Mouse (Mus musculus) layer of hippocampus, postnatal 25 days (tissue): ENCODE data around the gene Sox9. TPM values are rescaled to one million over a fixed set of nuclear protein-coding genes. Genes with fewer than 3 reads are reported as not detected.

Experiments used
- DNase-seq, 2 experiments: peaks; one replicate each; pipeline ENCODE4 v3.0.0; 2022; ENCODE audit warnings: mixed read lengths in 2 of 2, low spot score in 1 of 2; ENCODE audit errors: extremely low spot score in 1 of 2
- total RNA-seq, 2 experiments: library from RNA; stranded (reverse); gene quantifications; 2 replicates each; pipeline ENCODE4 v1.2.3; 2021

Gene Sox9
- total RNA-seq: 10 to 100 TPM; 28.9 to 34.3 TPM

DNA sequence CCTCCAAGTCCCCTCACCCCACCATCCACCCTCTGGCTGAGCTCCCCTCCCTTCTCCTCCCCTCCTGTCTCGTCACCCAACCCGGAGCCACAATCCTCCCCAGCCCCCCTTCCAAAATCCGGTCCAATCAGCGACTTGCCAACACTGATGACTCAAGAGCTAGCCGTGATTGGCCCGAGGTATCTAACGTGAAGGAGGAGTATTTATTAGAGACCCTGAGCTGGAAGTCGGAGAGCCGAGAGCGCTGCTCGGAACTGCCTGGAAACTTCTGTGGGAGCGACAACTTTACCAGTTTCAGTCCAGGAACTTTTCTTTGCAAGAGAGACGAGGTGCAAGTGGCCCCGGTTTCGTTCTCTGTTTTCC lies at the start of gene Sox9:
Gene Sox9, plus strand, starts transcription at position 231 of the 363 bp plus-strand sequence.
- peak in 1 of 2 experiments; percentile 67 for DNase-seq

DNA sequence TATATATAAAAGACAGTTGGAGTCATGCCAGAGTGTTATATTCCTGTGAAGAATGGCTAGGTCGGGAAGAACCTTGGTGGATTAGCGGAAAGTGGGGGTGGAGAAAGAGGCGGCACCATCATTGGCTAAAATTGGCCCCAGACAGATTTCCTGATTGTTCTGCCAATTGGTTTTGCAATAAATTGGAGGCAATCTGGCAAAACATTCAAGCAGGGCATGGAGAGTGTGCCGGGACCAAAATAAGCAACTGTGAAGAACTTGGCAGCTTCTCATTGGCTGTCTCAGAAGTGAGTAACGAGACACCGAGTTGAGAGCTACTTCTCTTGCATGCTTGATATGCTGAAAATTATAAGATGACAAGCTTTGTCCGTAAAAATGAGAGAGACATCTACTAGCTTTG lies 49.6 kb upstream of the Sox9 start:
- no peak for DNase-seq

DNA sequence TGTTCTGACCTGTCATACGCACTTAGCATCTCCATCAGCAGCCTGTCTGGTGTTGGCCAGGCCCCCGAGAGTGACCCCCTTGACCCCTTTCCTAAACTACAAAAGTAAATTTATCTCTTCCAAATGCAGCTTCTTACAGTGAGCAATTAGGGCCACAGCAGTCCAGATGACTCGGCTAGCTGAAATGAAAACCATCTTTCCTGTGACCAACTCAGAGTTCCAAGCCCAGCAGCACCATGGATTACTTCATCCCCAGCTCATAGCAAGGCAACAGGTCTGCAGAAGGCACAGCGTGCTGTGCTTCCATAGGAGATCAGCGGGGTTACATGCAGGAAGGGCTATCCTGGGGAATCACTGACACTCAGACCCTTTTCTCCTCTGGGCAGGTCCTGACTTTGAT lies 45.0 kb upstream of the Sox9 start:
- DNase-seq: no peak

DNA sequence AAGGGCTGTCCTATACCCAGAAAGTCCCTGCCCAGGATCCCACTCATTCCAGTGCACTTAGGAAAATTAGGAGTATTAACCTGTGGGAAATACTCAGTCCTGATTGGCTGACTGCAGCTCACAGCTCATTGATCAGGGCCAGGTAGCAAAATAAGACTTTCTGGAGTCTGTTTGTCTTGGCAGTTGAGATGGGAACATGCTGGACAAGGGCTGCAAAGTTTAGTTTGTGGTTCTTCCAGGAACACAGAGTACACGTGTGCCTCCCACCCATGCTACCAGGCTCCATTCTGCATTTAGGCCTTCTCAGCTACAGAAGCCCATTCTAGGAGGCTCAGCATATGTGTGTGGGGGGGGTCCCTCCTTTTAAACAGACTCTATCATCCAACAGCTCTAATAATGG lies 42.3 kb upstream of the Sox9 start:
- no peak for DNase-seq

DNA sequence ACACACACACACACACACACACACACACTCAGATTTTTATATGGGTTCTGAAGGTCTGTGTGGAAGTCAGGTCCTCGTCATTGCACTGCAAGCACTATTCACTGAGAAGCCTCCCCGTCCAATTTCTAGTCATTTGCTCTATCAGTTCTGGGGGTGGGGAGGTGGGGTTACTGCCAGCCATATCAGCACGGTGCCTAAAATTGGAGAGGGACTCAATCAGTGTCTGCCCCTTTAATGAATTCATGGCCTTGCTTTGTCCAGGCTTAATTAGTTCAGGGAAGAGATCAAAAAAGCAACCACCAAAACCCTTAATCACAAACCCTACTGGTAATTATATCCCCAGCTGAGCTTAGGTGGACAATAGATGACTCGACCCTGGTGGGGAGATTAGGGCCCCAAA lies 25.5 kb upstream of the Sox9 start:
- DNase-seq: no peak

DNA sequence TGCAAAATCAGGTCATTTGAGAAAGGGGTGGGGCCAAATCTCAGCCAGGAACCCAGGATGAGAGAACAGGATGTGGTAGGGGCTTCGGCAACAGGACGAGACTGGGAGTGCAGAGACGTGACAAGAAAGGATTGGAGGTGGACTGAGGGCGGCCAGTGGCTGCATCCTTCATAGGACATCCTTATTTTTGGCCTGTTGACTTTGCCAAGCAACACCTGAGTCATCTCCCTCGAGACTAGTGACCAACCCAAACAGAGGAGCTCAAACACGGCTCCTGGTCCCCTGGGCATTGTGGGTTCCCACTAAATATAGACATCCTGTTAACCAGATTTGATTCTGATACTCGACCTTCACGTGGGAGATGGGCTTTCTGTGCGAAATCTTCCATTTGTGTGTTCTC lies 24.0 kb upstream of the Sox9 start:
- DNase-seq: no peak

DNA sequence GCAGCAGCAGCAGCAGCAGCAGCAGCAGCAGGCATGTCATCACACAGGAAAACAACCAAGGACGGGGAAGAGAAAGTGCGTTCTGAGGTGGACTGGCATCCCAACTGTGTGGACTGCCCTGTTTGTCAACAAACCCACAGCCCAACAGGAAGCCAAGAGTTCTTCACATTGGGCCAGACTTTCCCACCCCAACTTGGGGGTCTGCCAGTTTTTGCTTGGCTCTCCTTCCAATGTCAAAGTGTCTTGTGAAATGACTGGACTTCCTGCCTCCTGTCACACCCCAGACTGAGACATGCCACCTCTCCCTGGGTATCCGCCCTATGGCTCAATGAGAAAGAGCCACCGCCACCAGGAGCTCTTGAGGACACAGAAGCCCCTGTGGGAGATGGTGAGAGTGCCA lies 15.1 kb upstream of the Sox9 start:
- no peak for DNase-seq

DNA sequence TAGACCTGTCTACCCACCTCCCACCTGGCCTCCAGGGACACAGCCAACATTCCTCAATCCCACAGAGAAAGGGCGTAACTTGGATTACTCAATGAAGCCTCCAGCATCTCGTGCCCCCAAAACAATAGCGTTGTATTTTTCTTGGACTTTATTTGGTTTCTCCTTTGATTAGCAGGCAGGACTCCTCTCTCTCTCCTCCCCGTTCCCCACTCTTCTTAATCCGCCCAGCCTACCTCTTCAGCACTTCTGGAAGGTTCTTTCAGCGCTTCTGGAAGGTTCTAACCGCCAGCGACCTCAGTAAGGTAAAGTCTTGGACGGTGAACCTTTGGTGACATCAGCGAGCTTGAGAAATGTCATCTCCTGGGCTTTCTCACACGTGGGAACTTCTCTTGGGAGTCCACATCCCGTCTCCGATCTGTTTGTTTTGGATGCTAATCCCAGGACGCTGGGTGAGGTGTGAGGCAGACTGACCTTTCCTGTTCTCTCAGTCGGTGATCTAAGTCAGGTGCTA lies 14.4 kb upstream of the Sox9 start:
- DNase-seq: no peak

DNA sequence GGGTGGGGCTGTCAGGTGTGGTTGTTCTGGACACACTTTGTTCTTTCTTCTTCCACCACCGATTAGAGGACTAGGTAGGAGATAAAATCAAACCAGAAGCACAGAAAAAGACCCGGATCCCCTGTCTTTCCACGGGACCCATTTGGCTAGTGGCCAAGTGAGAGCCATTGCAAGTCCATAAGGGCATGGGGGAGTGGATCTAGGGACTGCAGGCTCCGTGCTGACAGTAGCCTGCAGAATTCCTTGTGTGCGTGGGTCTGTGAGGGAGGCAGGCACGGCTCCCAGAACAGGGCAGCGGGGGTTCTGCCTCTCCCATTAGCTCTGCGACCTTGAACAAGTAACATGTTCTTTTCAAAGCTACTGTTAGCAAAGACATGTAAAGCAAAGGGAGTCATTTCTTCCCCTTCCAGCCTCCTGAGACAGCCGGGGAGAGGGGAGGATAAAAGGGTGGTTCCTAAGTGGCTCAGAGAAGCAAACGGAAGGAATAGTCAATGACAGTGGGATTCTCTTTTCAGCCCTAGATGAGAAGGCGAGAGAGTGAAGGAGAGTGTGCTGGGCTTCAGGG lies 9.2 kb upstream of the Sox9 start:
- DNase-seq: no peak

DNA sequence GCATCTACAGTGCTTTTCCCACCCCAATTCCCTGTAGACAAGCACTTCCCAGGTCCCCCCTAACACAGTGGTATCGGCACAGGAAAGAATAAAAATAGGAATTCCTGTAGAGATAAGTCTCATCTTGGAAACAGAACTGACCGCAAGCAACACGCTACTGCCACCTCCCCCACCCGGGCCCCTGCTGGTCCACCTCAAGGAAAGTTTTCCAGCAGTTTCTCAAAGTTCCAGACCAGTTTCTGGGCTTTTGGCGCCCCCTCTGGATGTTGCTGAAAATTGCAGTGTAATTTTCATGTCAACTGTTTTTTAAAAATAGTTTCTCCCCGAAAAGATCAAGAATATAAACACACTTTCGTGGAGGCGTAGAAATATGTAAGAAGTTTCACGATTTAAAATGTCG lies 2.3 kb upstream of the Sox9 start:
- DNase-seq: peak in 1 of 2 experiments; percentile 35

DNA sequence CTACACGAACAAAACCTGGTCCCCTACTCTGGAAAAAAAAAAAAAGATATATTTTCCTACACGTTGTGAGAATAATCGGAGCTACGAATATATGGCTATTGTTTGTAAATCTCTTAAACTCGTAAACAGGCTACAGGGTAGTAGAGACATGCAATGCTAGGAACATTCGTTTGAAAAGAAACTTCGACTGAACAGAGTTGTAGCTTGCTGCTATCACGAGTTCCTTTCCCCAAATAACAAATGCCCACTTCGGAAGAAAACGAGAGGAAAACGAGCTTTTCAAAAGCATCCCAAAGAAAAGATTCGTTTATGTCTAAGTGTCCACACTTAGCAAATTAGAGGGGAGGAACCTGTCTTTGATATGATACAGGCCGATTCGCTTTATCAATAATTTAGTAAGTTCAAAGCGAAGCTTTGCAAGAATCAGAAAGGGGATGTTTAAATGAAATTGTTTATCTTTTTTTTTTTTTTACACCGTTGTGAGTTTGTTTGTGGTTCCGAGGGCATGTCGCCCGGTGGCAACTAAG lies 1.6 kb upstream of the Sox9 start:
- no peak for DNase-seq

DNA sequence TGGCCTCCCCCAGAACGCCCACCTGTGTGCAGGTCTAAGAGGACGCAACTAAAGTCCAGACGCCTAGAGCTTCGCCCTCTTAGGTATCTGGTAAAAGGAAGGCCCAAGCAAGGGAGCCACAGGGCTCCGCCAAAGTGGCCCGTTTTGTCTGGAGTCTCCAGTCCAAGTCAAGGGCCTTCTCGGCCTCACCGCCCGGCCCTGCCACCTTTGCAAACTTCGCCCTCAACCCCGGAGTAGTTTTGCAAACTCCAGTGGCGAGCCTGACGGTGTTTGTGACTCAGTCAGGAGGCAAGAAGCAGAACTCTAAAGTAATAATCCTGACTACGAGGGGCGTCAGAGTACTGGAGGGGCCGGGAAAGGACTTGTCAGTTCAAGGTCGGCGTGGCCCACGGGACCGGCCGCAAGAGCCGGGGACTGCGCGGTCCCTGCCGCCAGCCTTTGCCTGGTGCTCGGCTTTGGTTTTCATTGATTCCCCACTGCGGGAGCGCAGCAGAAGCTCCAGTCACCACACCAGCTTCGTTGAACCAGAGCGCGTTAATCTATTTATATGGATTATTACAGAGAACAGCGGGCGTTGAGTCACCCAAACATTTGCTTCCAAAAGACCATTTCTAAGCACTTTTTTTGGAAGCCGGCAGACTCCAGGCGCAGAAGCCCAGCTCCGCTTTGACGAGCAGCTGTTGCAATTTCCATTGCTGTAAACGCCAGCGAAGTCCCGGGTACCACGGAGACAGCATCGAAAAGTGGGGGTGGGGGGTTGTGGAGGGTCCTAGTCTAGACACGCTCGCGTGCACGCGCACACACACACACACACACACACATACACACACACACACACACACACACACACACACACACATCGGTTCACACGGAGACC lies 751 bp upstream of the Sox9 start:
- DNase-seq: peak; percentile 47

DNA sequence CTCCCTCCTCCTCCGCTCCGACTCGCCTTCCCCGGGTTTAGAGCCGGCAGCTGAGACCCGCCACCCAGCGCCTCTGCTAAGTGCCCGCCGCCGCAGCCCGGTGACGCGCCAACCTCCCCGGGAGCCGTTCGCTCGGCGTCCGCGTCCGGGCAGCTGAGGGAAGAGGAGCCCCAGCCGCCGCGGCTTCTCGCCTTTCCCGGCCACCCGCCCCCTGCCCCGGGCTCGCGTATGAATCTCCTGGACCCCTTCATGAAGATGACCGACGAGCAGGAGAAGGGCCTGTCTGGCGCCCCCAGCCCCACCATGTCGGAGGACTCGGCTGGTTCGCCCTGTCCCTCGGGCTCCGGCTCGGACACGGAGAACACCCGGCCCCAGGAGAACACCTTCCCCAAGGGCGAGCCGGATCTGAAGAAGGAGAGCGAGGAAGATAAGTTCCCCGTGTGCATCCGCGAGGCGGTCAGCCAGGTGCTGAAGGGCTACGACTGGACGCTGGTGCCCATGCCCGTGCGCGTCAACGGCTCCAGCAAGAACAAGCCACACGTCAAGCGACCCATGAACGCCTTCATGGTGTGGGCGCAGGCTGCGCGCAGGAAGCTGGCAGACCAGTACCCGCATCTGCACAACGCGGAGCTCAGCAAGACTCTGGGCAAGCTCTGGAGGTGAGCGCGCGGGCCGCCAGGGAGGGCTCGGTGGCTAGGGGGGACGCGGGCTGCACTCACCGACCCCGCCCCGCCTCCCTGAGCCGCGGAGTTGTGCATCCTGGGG lies 515 bp downstream of the Sox9 start:
- DNase-seq: peak in 1 of 2 experiments; percentile 28

DNA sequence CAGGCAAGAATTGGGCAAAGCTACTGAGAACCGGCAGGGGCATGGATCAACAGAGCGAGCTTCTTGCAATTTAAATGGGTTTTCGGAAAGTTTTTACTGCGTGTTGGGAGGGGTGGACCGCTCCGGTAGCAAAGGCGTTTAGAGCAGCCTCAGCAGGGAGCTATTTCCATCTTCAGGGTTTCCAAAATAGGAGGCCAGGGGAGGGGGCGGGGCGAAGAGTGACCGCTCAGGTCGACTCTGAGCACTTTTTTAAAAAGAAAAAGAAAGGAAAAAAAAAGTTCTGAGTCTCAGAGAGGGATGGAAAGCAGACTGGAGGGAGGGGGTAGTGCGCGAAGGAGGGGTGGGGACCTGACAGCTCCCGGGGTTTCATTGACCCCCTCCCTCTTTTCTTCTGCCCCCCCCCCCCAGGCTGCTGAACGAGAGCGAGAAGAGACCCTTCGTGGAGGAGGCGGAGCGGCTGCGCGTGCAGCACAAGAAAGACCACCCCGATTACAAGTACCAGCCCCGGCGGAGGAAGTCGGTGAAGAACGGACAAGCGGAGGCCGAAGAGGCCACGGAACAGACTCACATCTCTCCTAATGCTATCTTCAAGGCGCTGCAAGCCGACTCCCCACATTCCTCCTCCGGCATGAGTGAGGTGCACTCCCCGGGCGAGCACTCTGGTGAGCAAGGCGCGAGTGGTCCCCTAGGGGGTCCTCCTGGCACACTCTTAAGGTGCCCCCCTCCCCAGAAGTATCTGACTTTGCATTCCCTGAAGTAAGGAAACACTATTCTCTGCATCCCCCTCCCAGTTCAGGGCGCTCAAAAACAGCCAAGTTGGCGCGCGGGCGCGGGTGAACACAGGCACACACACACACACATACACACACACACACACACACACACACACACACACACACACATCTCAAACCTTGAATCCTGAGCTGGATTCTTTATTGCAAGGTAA lies 1.6 kb downstream of the Sox9 start:
- no peak for DNase-seq

DNA sequence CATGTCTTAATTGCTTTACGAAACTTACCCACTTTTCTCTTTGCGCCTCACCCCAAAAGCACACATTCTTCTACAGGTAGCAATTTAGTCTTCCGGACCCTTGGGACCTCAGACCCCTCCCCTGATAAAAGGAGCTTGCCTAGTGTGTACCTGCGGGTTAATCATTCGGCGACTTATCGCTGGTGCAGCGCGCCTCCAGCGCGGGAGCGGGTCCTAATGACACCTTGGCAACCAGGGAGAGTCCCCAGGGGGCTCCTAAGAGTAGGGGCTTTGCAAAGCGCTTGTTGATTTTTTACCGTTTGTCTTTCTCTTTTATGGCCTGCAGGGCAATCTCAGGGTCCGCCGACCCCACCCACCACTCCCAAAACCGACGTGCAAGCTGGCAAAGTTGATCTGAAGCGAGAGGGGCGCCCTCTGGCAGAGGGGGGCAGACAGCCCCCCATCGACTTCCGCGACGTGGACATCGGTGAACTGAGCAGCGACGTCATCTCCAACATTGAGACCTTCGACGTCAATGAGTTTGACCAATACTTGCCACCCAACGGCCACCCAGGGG lies 2.4 kb downstream of the Sox9 start:
- no peak for DNase-seq

DNA sequence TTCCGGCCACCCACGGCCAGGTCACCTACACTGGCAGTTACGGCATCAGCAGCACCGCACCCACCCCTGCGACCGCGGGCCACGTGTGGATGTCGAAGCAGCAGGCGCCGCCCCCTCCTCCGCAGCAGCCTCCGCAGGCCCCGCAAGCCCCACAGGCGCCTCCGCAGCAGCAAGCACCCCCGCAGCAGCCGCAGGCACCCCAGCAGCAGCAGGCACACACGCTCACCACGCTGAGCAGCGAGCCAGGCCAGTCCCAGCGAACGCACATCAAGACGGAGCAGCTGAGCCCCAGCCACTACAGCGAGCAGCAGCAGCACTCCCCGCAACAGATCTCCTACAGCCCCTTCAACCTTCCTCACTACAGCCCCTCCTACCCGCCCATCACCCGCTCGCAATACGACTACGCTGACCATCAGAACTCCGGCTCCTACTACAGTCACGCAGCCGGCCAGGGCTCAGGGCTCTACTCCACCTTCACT lies 2.9 kb downstream of the Sox9 start:
- peak; percentile 24 to 33 for DNase-seq

DNA sequence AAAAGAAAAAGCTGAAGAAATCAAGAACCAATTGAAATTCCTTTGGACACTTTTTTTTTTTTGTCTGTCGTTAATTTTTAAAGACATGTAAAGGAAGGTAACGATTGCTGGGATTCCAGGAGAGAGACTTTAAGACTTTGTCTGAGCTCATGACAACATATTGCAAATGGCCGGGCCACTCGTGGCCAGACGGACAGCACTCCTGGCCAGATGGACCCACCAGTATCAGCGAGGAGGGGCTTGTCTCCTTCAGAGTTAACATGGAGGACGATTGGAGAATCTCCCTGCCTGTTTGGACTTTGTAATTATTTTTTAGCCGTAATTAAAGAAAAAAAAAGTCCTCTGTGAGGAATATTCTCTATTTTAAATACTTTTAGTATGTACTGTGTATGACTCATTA lies 3.6 kb downstream of the Sox9 start:
- DNase-seq: no peak

DNA sequence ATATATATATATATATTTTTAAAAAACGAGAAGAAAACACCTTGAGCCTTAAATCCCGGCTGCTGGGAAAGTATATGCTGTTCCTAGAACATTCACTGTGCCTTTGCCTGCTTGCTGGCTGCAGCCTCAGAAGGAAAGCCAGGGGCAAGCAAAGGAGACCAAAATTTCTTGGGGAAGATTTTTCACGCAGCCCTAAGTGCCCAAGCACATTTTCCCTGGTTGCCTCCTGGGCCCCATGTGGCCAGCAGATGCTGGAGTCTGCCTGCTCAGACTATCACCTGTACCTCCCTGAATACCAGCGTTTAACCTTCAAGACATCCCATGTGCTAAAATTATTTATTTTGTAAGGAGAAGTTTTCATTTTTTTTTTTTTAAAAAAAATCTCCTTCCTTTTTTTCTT lies 4.4 kb downstream of the Sox9 start:
- DNase-seq: no peak

DNA sequence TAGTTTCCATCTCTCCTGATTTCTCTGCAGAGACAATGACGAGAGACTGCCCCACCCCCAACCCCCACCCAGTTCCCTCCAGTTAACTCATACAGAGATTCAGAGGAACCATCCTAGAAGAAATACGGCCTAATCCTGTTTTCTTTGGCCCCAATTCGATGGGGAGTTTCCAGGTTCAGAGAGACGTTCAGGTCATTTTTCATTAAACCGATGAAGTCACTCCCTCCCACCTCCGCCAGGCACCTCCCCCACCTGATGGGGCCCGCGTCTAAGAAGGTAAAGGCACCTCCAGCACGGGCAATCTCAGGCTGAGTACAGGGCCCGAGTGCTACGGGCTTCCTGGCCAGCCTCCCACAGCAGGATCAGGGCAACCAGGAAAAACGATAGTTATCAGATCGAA lies 6.3 kb downstream of the Sox9 start:
- no peak for DNase-seq
